31 mouse cellular contexts compared by ENCODE assay signal in the genomic region with DNA sequence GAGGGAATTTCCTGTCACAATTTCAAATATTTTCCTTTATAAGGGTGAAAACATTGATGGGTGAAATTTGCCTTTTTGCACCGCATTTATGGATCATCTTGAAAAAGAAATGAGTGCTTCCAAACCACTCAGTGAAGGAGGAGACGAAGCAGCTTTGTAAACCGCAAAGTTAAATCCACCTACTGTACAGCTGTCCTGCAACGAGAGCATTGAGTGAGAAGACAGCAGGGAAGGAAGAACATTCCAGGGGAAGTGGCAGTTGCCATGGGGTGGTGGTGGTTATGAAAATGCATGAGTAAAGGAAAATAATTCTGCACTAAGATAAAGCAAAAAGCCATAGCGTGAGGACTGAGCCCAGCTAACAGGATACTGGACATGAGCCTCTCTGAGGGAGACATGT. TPM values are rescaled to one million over a fixed set of nuclear protein-coding genes. Genes with fewer than 3 reads are reported as not detected.
DNase-seq lines count a peak whose midpoint lies in the region; ATAC-seq lines count a peak whose summit lies in the region.
"Had no signal": no experiment of that assay in that cellular context is flagged by ENCODE, and none has a peak within 500 bp of the region (broad histone marks: within the 10 kb centered on the region; RNA-seq: fewer than 3 reads in every experiment).

No protein-coding gene starts in this region.

- H3K4me3 ChIP-seq in liver, embryonic 15.5 days (replicated peaks), result no peak overlapping the region
- H3K4me3 ChIP-seq in liver, embryonic 12.5 days, result no peak overlapping the region
- H3K4me3 ChIP-seq: forebrain, embryonic 13.5 days; heart, embryonic 12.5 days; hindbrain, embryonic 10.5 days; intestine, embryonic 15.5 days; limb, embryonic 13.5 days; liver, embryonic 13.5 days; midbrain, embryonic 15.5 days; myocyte; neural tube, embryonic 13.5 days had no signal

- no peaks in the 10 kb centered on the region for H3K27me3 ChIP-seq in liver, embryonic 15.5 days
- H3K27me3 ChIP-seq in liver, embryonic 12.5 days (replicated peaks), result no peaks in the 10 kb centered on the region
- H3K27me3 ChIP-seq: forebrain, embryonic 13.5 days; heart, embryonic 12.5 days; intestine, embryonic 15.5 days; limb, embryonic 13.5 days; liver, embryonic 13.5 days; midbrain, embryonic 15.5 days; neural tube, embryonic 13.5 days had no signal

- H3K36me3 ChIP-seq in liver, embryonic 15.5 days (replicated peaks), result peaks cover 53% of the 10 kb centered on the region
- peaks cover 67% of the 10 kb centered on the region for H3K36me3 ChIP-seq in liver, embryonic 12.5 days

- no peak overlapping the region for H3K9ac ChIP-seq in liver, embryonic 15.5 days
- H3K9ac ChIP-seq in liver, embryonic 12.5 days, result no peak overlapping the region
- H3K9ac ChIP-seq: forebrain, embryonic 13.5 days; heart, embryonic 12.5 days; intestine, embryonic 15.5 days; limb, embryonic 13.5 days; liver, embryonic 13.5 days; lung, embryonic 14.5 days; midbrain, embryonic 15.5 days; neural tube, embryonic 13.5 days had no signal

- H3K9me3 ChIP-seq in liver, embryonic 15.5 days (replicated peaks), result no peaks in the 10 kb centered on the region
- H3K9me3 ChIP-seq in liver, embryonic 12.5 days (replicated peaks), result no peaks in the 10 kb centered on the region
- H3K9me3 ChIP-seq: forebrain, embryonic 13.5 days; heart, embryonic 12.5 days; hindbrain, embryonic 10.5 days; intestine, embryonic 15.5 days; limb, embryonic 13.5 days; liver, embryonic 13.5 days; midbrain, embryonic 15.5 days; neural tube, embryonic 13.5 days had no signal

- ATAC-seq in liver, embryonic 15.5 days (ENCODE audit: insufficient read depth), result no peak
- ATAC-seq in liver, embryonic 12.5 days, result no peak
- 0 out of 2 replicates have a peak, but pooled peaks have one; percentile 10 for ATAC-seq in common myeloid progenitor, adult 5-6 weeks (replicated peaks; ENCODE audit: low read depth, poor library complexity, severe bottlenecking)
- no peak for ATAC-seq in CD4-positive, CD25-positive, alpha-beta regulatory T cell, adult 4 months
- ATAC-seq: activated CD4-positive, CD25-positive, alpha-beta regulatory T cell, adult 4 months; hindbrain, embryonic 16.5 days; intestine, embryonic 15.5 days; midbrain, embryonic 15.5 days had no signal

- peaks cover 23% of the 10 kb centered on the region for H3K4me1 ChIP-seq in liver, embryonic 15.5 days (replicated peaks)
- H3K4me1 ChIP-seq in liver, embryonic 12.5 days, result peaks cover 18% of the 10 kb centered on the region
- H3K4me1 ChIP-seq: forebrain, embryonic 13.5 days; hindbrain, embryonic 10.5 days; intestine, embryonic 15.5 days; limb, embryonic 13.5 days; midbrain, embryonic 15.5 days; neural tube, embryonic 13.5 days had no signal

- H3K4me2 ChIP-seq in liver, embryonic 15.5 days, result no peak overlapping the region
- no peak overlapping the region for H3K4me2 ChIP-seq in liver, embryonic 12.5 days
- H3K4me2 ChIP-seq: forebrain, embryonic 13.5 days; heart, embryonic 12.5 days; intestine, embryonic 15.5 days; limb, embryonic 13.5 days; liver, embryonic 13.5 days; lung, embryonic 14.5 days; midbrain, embryonic 15.5 days; neural tube, embryonic 13.5 days had no signal

- peak overlapping the region; percentile 74; the same call in 1 of the 2 replicates for H3K27ac ChIP-seq in liver, embryonic 15.5 days (replicated peaks)
- no peak overlapping the region for H3K27ac ChIP-seq in liver, embryonic 12.5 days
- H3K27ac ChIP-seq: forebrain, embryonic 13.5 days; hindbrain, embryonic 10.5 days; intestine, embryonic 15.5 days; limb, embryonic 13.5 days; midbrain, embryonic 15.5 days; neural tube, embryonic 13.5 days had no signal

- peak; percentile 27 to 59 for DNase-seq in layer of hippocampus, adult 18-20 months (ENCODE audit: low spot score in 2 of 2)
- DNase-seq in layer of hippocampus, postnatal 10 days (ENCODE audit: low spot score in 2 of 2), result no peak
- DNase-seq in telencephalon, adult 2 months (ENCODE audit: low read depth, low spot score), result peak; percentile 68
- DNase-seq: adrenal gland, postnatal 10 days; B cell, adult 2 months; cerebellum, adult 8-10 months; cerebellum, postnatal 36 days; gastrocnemius, postnatal 25 days; heart, adult 18-20 months; heart, postnatal 10 days; kidney, adult 9 months; kidney, postnatal 25 days; liver, embryonic 13.5 days; lung, embryonic 14.5 days; lung, postnatal 36 days; retina, postnatal 1 day; spleen, adult 18-20 months had no signal

- 74% methylated on average over 5 of the region's 5 CpGs for WGBS in liver, embryonic 15.5 days (ENCODE audit: insufficient replicate concordance)
- 81% methylated on average over 5 of the region's 5 CpGs for WGBS in liver, embryonic 12.5 days (ENCODE audit: insufficient replicate concordance)

RNA-seq across cellular contexts. Expression of a gene that starts 13.2 kb away (rescaled TPM):
- total RNA-seq in layer of hippocampus, adult 18-20 months (2021), result 100 to 1,000 TPM; 738 to 772 TPM
- 100 to 1,000 TPM; 676 to 683 TPM for total RNA-seq in layer of hippocampus, postnatal 10 days (2021)
- 141 and 148 TPM in 2 replicates for polyA plus RNA-seq in liver, embryonic 15.5 days (2015; fragmentation: Nextera tagmentation; extraction: Ambion mirVana)
- polyA plus RNA-seq in liver, embryonic 12.5 days (2016; fragmentation: Nextera tagmentation; extraction: Ambion mirVana), result 201 and 209 TPM in 2 replicates
- 230 and 238 TPM in 2 replicates for total RNA-seq in common myeloid progenitor, adult 5-6 weeks (2017)
- polyA plus RNA-seq in CD4-positive, CD25-positive, alpha-beta regulatory T cell, adult 4 months (2017; shearing (Covaris generic)), result 100 to 1,000 TPM; 122 to 146 TPM

Comparison
In these comparisons a context has a peak if more than half of its experiments do, and no peak if none do; other contexts are left out.
1. DNase-seq: peak in layer of hippocampus, adult 18-20 months (2 of 2) and telencephalon, adult 2 months (single experiment); none in layer of hippocampus, postnatal 10 days (0 of 2).